Mouse (Mus musculus) lung, postnatal 0 days (tissue): Measurements from ENCODE around the gene Plcg1. TPM values are rescaled to one million over a fixed set of nuclear protein-coding genes. Genes with fewer than 3 reads are reported as not detected.
A peak's percentile ranks its signal among the peaks of the same experiment; 100 is the strongest.

ENCODE experiments used
- ATAC-seq: fragments of 200-750 bp; cut with Nextera tagmentation; 2 replicates; pipeline ENCODE4 v1.8.0; 2017; ENCODE audit warnings: moderate library complexity
- DNase-seq: peaks from one replicate; pipeline ENCODE4 v3.0.0-alpha.2; 2016; ENCODE audit warnings: low spot score
- H3K27ac ChIP-seq: fragments of 300-500 bp; sonication (generic); 2 replicates; pipeline ENCODE4 v1.5.1; 2014; ENCODE audit warnings: antibody characterized with exemption, mild to moderate bottlenecking, low read length, mixed read lengths
- H3K27me3 ChIP-seq: fragments of 300-500 bp; sonication (generic); replicated peaks from 2 replicates; pipeline ENCODE4 v1.6.1; 2014; ENCODE audit warnings: low read length, mixed read lengths; ENCODE audit not compliant: insufficient read depth
- H3K36me3 ChIP-seq: fragments of 300-500 bp; sonication (generic); 2 replicates; pipeline ENCODE4 v1.6.1; 2014; ENCODE audit warnings: low read length, mixed read lengths; ENCODE audit not compliant: insufficient read depth
- H3K4me1 ChIP-seq: fragments of 300-500 bp; sonication (generic); 2 replicates; pipeline ENCODE4 v1.6.1; 2014; ENCODE audit warnings: antibody characterized with exemption, low read depth, low read length, mixed read lengths; ENCODE audit not compliant: insufficient read depth
- H3K4me2 ChIP-seq: fragments of 300-500 bp; sonication (generic); replicated peaks from 2 replicates; pipeline ENCODE4 v1.6.1; 2014; ENCODE audit warnings: low read depth, mild to moderate bottlenecking, low read length, moderate library complexity, mixed read lengths
- H3K4me3 ChIP-seq: fragments of 300-500 bp; sonication (generic); 2 replicates; pipeline ENCODE4 v1.5.1; 2014; ENCODE audit warnings: low read depth, low read length
- H3K9ac ChIP-seq: fragments of 300-500 bp; sonication (generic); replicated peaks from 2 replicates; pipeline ENCODE4 v1.6.1; 2014; ENCODE audit warnings: low read depth, mild to moderate bottlenecking
- H3K9me3 ChIP-seq: fragments of 300-500 bp; sonication (generic); 2 replicates; pipeline ENCODE4 v1.6.1; 2016; ENCODE audit warnings: low read length, mixed read lengths
- CTCF ChIP-seq: IDR thresholded peaks from 2 replicates; pipeline ENCODE4 v1.5.1; 2016; ENCODE audit warnings: antibody characterized with exemption, mild to moderate bottlenecking
- EP300 ChIP-seq: IDR thresholded peaks from 2 replicates; pipeline ENCODE4 v1.6.1; 2016; ENCODE audit warnings: antibody characterized with exemption, mild to moderate bottlenecking, control low read depth
- WGBS: fragments of 180-500 bp; shearing (Covaris S2); extraction: QIAGEN DNeasy Blood & Tissue Kit; methylation state at CpG from one replicate; pipeline ENCODE4 v1.1.7; 2014; 5-methylcytosine and 5-hydroxymethylcytosine counted together
- polyA plus RNA-seq: library from polyadenylated mRNA; unstranded; fragments of >200 nt; fragmentation: Nextera tagmentation; extraction: Ambion mirVana; gene quantifications from 2 replicates; pipeline ENCODE4 v1.2.1, GENCODE M21; 2015

Plcg1 gene
- polyA plus RNA-seq: 34.8 and 36.4 TPM in 2 replicates

DNA sequence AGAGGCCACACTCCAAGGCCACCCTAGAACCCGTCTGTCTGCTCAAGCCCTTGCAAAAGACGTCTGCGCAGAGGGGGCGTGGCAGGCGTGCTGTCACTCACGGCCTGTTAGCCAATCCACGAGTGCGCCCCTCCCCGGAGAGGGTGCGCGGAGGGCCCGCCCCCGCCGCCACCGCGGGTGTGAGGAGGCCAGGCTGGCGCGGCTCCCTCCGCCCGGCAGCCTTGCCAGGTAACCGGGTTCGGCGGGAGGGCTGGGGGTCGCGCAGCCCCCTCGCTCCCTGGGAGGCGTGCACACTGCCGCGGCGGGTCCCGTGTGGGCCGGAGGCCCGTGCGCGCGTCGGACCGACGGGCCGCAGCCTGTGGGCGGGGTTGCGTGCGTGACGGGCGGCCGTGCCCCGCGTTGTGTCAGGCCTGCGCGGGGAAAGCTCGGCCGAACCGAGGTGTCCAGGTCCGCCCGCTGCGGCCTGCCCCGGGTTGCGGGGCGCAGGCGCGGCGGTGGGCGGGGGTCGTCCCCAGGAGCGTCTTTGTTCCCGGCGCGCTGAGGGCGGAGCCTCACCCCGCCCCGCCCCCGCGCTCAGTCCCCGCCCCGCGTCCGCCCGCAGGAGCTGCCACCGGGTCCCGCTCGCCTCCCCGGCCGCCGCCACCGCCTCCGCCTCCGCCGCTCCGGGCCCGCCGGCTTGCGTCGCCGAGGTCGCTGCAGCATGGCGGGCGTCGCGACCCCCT is at the start of gene Plcg1:
Gene Plcg1 (plus strand): TSS at position 184 of the 722 bp plus-strand sequence.
- Histone ChIP-seq H3K4me1 (peaks cover 21% of the 10 kb centered on the region; the same call in 1 of the 2 replicates), H3K9me3 (no peaks in the 10 kb centered on the region), H3K27me3 (no peaks in the 10 kb centered on the region), H3K4me3 (peak within 1 kb of the TSS; percentile 90), H3K9ac (peak within 1 kb of the TSS; percentile 88), H3K4me2 (peak within 1 kb of the TSS; percentile 87), H3K27ac (peak within 1 kb of the TSS; percentile 92), H3K36me3 (no peaks in the 10 kb centered on the region)
- DNase-seq: peak; percentile 96
- WGBS: under 1% methylated on average over 32 of the region's 99 CpGs
- ATAC-seq: peak; percentile 92
- no peak for TF ChIP-seq CTCF
- no peak for TF ChIP-seq EP300

DNA sequence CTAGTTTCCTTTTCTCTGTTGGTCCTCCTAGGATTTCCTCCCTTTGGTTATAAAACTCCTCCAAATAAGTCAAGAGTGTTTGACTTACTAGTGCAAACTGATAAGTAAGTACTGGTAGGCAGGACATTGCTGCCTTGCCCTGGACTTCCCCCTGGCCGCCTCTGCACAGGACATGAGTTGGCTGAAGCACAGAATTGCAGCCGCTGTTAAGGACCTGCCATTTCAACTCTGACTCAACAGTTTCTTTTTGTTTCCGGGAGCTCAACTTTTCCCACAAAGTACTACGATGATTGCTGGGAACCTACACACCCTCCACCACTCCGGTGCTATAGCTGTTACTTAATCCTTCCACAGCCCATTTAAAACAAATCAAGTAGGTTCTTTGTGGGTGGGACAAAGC is 30.8 kb upstream of the Plcg1 start:
- no peaks in the 10 kb centered on the region for H3K4me1 ChIP-seq

DNA sequence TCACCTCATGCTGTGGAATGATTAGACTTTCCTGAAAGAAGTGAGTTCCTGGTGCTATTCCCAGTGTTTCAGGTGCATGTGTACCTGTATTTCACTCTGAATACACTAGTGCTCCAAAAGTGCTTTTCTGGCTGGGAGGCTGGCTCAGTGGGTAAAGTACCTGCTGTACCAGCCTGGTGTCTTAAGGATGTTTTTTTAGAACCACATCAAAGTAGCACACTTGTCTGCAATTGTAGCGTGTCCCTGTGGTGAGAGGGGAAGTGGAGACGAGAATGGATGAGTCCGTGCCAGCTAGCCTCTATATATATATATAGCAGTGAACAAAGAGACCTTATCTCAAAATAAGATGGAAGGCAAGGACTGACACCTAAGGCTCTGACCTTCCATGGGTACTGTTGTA is 29.5 kb upstream of the Plcg1 start:
- H3K27me3 ChIP-seq: no peaks in the 10 kb centered on the region
- no peaks in the 10 kb centered on the region for H3K4me1 ChIP-seq
- no peaks in the 10 kb centered on the region for H3K9me3 ChIP-seq
- no peak for ATAC-seq
- H3K9ac ChIP-seq: no peak overlapping the region
- peaks cover 18% of the 10 kb centered on the region for H3K36me3 ChIP-seq
- no peak overlapping the region for H3K4me2 ChIP-seq
- H3K4me3 ChIP-seq: no peak overlapping the region
- no peak for TF ChIP-seq CTCF
- no peak for TF ChIP-seq EP300
- 28% methylated on average over 3 of the region's 3 CpGs for WGBS
- DNase-seq: no peak
- no peak overlapping the region for H3K27ac ChIP-seq

More for the DNA sequence above, 30.8 kb upstream of the Plcg1 start:
- H3K27me3 ChIP-seq: no peaks in the 10 kb centered on the region
- 20% methylated on average over 5 of the region's 5 CpGs for WGBS
- peak; percentile 99 for ATAC-seq
- H3K4me2 ChIP-seq: no peak overlapping the region
- H3K9ac ChIP-seq: no peak overlapping the region
- peak; percentile 91 for DNase-seq
- no peak overlapping the region for H3K4me3 ChIP-seq
- TF ChIP-seq EP300 (peak; percentile 59; the same call in 1 of the 2 replicates), CTCF (peak; percentile 1; the same call in 1 of the 2 replicates)
- no peaks in the 10 kb centered on the region for H3K9me3 ChIP-seq
- H3K27ac ChIP-seq: no peak overlapping the region
- peaks cover 18% of the 10 kb centered on the region for H3K36me3 ChIP-seq

DNA sequence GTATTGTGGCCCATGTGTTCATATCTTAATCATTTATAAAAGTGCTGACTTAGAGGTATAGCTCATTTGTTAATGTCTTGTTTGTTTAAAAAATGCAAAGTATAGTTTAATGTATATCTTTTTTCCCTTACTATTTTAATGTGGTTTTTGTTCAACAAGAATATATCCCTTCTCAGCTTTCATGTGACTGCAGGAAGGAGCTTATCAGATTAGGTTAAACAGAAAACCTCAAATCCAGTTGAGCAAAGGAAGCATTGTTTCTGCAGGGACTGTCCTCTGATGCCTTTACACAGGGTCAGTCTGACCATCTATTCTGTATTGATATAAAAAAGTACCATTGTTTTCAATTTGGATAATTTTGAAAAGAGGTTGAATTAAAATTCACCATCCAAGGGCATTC is 28.3 kb upstream of the Plcg1 start:
- ATAC-seq: no peak
- Histone ChIP-seq H3K4me3 (no peak overlapping the region), H3K27me3 (no peaks in the 10 kb centered on the region), H3K4me1 (no peaks in the 10 kb centered on the region), H3K36me3 (peaks cover 18% of the 10 kb centered on the region), H3K4me2 (no peak overlapping the region), H3K9me3 (no peaks in the 10 kb centered on the region), H3K27ac (no peak overlapping the region), H3K9ac (no peak overlapping the region)
- no peak for TF ChIP-seq EP300
- TF ChIP-seq CTCF: no peak
- no peak for DNase-seq

DNA sequence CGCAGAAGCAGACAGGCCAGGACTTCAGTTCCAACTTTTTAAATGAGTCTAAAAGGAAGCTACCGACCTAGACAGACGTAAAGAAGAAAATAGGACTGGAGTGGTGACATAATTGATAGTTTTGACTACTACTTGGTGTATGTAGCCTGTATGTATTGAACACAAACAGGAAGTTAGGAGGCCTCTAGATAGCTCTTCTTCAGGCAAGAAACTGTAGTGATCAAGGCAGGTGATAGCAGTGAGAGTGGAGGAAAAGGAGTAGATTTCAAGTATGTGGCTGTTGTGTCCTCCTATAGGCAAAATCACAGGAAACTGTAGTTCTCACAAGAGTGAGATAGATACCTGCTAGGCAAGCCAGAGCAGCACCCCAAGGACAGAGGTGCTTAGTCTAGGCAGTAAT is 23.4 kb upstream of the Plcg1 start:
- no peak overlapping the region for H3K4me3 ChIP-seq
- H3K36me3 ChIP-seq: peaks cover 25% of the 10 kb centered on the region
- 94% methylated on average over 3 of the region's 3 CpGs for WGBS
- H3K9ac ChIP-seq: no peak overlapping the region
- no peak overlapping the region for H3K4me2 ChIP-seq
- TF ChIP-seq CTCF (no peak), EP300 (no peak)
- no peaks in the 10 kb centered on the region for H3K27me3 ChIP-seq
- no peaks in the 10 kb centered on the region for H3K4me1 ChIP-seq
- DNase-seq (no peak), ATAC-seq (no peak)
- no peak overlapping the region for H3K27ac ChIP-seq
- no peaks in the 10 kb centered on the region for H3K9me3 ChIP-seq

DNA sequence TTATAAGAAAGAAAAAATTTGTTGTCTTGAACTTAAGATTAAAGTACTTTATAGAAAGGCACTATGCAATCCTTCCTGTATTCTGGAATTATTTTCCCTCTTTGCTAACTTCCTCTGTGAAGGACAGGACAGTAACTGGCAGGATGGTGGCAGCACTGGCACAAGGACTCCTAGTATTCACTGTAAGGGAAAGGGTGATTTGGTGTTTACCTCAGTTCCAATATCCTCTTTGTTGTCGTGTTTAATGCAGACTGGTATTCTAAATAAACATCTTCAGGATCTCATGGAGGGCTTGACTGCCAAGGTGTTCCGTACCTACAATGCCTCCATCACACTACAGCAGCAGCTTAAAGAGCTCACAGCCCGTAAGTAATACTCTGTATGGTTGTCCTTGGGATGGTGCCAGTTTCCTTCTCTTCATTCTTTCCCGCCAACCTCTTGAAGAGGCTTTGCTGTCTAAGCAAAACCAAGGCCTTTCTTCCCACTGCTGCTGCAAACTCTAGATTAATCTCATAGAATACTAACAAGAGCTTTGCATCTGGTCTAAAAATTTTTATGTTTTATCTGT is 15.6 kb upstream of the Plcg1 start:
- no peak for ATAC-seq
- H3K4me1 ChIP-seq: peaks cover 4% of the 10 kb centered on the region; the same call in 1 of the 2 replicates
- H3K4me3 ChIP-seq: no peak overlapping the region
- H3K9me3 ChIP-seq: no peaks in the 10 kb centered on the region
- H3K9ac ChIP-seq: no peak overlapping the region
- 37% methylated on average over 4 of the region's 4 CpGs for WGBS
- H3K4me2 ChIP-seq: no peak overlapping the region
- no peak overlapping the region for H3K27ac ChIP-seq
- H3K27me3 ChIP-seq: no peaks in the 10 kb centered on the region
- TF ChIP-seq CTCF (no peak), EP300 (no peak)
- H3K36me3 ChIP-seq: peaks cover 51% of the 10 kb centered on the region; the same call in 1 of the 2 replicates
- DNase-seq: no peak
